Mouse (Mus musculus) liver, embryonic 11.5 days (tissue): ENCODE measurements around the gene Cd101. TPM values are rescaled to one million over a fixed set of nuclear protein-coding genes. Genes with fewer than 3 reads are reported as not detected.

Experiments
- ATAC-seq: fragments of 200-750 bp; cut with Nextera tagmentation; replicated peaks from 2 replicates; pipeline ENCODE4 v1.8.0; 2017; ENCODE audit warnings: moderate number of reproducible peaks, mild to moderate bottlenecking, moderate TSS enrichment, moderate library complexity; ENCODE audit not compliant: low FRiP score
- DNase-seq: peaks from one replicate; pipeline ENCODE4 v3.0.0-alpha.2; 2017; ENCODE audit warnings: low spot score
- H3K27ac ChIP-seq: fragments of 300-500 bp; sonication (generic); 2 replicates; pipeline ENCODE4 v1.5.1; 2014; ENCODE audit warnings: mild to moderate bottlenecking, low read depth, low read length, control low read depth
- H3K27me3 ChIP-seq: fragments of 300-500 bp; sonication (generic); replicated peaks from 2 replicates; pipeline ENCODE4 v1.6.1; 2014; ENCODE audit warnings: low read length, mixed read lengths; ENCODE audit not compliant: control insufficient read depth, insufficient read depth
- H3K36me3 ChIP-seq: fragments of 300-500 bp; sonication (generic); 2 replicates; pipeline ENCODE4 v1.6.1; 2014; ENCODE audit warnings: mild to moderate bottlenecking, low read length, moderate library complexity, mixed read lengths; ENCODE audit not compliant: control insufficient read depth, insufficient read depth
- H3K4me1 ChIP-seq: fragments of 300-500 bp; sonication (generic); replicated peaks from 2 replicates; pipeline ENCODE4 v1.6.1; 2014; ENCODE audit warnings: low read length, mixed read lengths; ENCODE audit not compliant: control insufficient read depth, insufficient read depth
- H3K4me2 ChIP-seq: fragments of 300-500 bp; sonication (generic); 2 replicates; pipeline ENCODE4 v1.6.1; 2014; ENCODE audit warnings: mild to moderate bottlenecking, control low read depth, moderate library complexity
- H3K4me3 ChIP-seq: fragments of 300-500 bp; sonication (generic); 2 replicates; pipeline ENCODE4 v1.5.1; 2014; ENCODE audit warnings: low read depth, low read length, control low read depth
- H3K9ac ChIP-seq: fragments of 300-500 bp; sonication (generic); 2 replicates; pipeline ENCODE4 v1.6.1; 2014; ENCODE audit warnings: low read depth, low read length, control low read depth
- H3K9me3 ChIP-seq: fragments of 300-500 bp; sonication (generic); 2 replicates; pipeline ENCODE4 v1.6.1; 2016; ENCODE audit warnings: low read length, inconsistent platforms, mixed read lengths; ENCODE audit not compliant: control insufficient read depth
- WGBS: fragments of 180-500 bp; shearing (Covaris S2); extraction: QIAGEN DNeasy Blood & Tissue Kit; methylation state at CpG from one replicate; pipeline ENCODE4 v1.1.7; 2014; 5-methylcytosine and 5-hydroxymethylcytosine counted together
- polyA plus RNA-seq: library from polyadenylated mRNA; unstranded; fragments of >200 nt; fragmentation: Nextera tagmentation; extraction: Ambion mirVana; gene quantifications from 2 replicates; pipeline ENCODE4 v1.2.1, GENCODE M21; 2014

Cd101 gene
- polyA plus RNA-seq, 1 experiment from 2014 or later: not detected

GRCm38 (mm10) chr3:101070796-101071235 lies 41.5 kb upstream of the Cd101 start:
- Histone ChIP-seq H3K9ac (no peak overlapping the region), H3K27ac (no peak overlapping the region)
- ATAC-seq: no peak

GRCm38 (mm10) chr3:101070230-101070795 lies 41.0 kb upstream of the Cd101 start:
- no peak overlapping the region for H3K4me3 ChIP-seq
- ATAC-seq (no peak), DNase-seq (no peak)
- H3K9me3 ChIP-seq: no peaks in the 10 kb centered on the region
- no peak overlapping the region for H3K9ac ChIP-seq
- no peaks in the 10 kb centered on the region for H3K27me3 ChIP-seq
- H3K36me3 ChIP-seq: no peaks in the 10 kb centered on the region
- no peaks in the 10 kb centered on the region for H3K4me1 ChIP-seq
- H3K27ac ChIP-seq: no peak overlapping the region
- 65% methylated on average over 10 of the region's 10 CpGs for WGBS
- no peak overlapping the region for H3K4me2 ChIP-seq

More at GRCm38 (mm10) chr3:101070796-101071235, 41.5 kb upstream of the Cd101 start:
- no peak for DNase-seq
- Histone ChIP-seq H3K9me3 (no peaks in the 10 kb centered on the region), H3K36me3 (no peaks in the 10 kb centered on the region), H3K4me1 (no peaks in the 10 kb centered on the region), H3K4me2 (no peak overlapping the region), H3K27me3 (no peaks in the 10 kb centered on the region), H3K4me3 (no peak overlapping the region)
- 65% methylated on average over 6 of the region's 6 CpGs for WGBS

GRCm38 (mm10) chr3:101068701-101069100 lies 39.3 kb upstream of the Cd101 start:
- Histone ChIP-seq H3K9me3 (no peaks in the 10 kb centered on the region), H3K27ac (no peak overlapping the region), H3K9ac (no peak overlapping the region), H3K27me3 (no peaks in the 10 kb centered on the region), H3K4me2 (no peak overlapping the region), H3K4me1 (no peaks in the 10 kb centered on the region), H3K36me3 (no peaks in the 10 kb centered on the region), H3K4me3 (no peak overlapping the region)
- DNase-seq (no peak), ATAC-seq (no peak)
- WGBS: 55% methylated on average over 5 of the region's 5 CpGs

GRCm38 (mm10) chr3:101066175-101066574 lies 36.8 kb upstream of the Cd101 start:
- no peak for DNase-seq
- Histone ChIP-seq H3K9ac (no peak overlapping the region), H3K27me3 (no peaks in the 10 kb centered on the region), H3K4me2 (no peak overlapping the region), H3K36me3 (no peaks in the 10 kb centered on the region), H3K4me1 (no peaks in the 10 kb centered on the region), H3K9me3 (no peaks in the 10 kb centered on the region), H3K27ac (no peak overlapping the region), H3K4me3 (no peak overlapping the region)
- 87% methylated on average over 6 of the region's 6 CpGs for WGBS
- no peak for ATAC-seq

- H3K27ac ChIP-seq: no peak overlapping the region
- no peak for DNase-seq
- 81% methylated on average over 7 of the region's 7 CpGs for WGBS
- H3K4me1 ChIP-seq: no peaks in the 10 kb centered on the region
- no peaks in the 10 kb centered on the region for H3K9me3 ChIP-seq
- no peak for ATAC-seq
- no peak overlapping the region for H3K4me2 ChIP-seq
- no peak overlapping the region for H3K4me3 ChIP-seq
- H3K27me3 ChIP-seq: no peaks in the 10 kb centered on the region
- no peaks in the 10 kb centered on the region for H3K36me3 ChIP-seq
- no peak overlapping the region for H3K9ac ChIP-seq
Observed at GRCm38 (mm10) chr3:101061865-101062585, 32.7 kb upstream of the Cd101 start.

GRCm38 (mm10) chr3:101059214-101059613 lies 29.9 kb upstream of the Cd101 start:
- WGBS: 53% methylated on average over 4 of the region's 4 CpGs

GRCm38 (mm10) chr3:101058203-101058602 lies 28.8 kb upstream of the Cd101 start:
- Histone ChIP-seq H3K27me3 (no peaks in the 10 kb centered on the region), H3K4me2 (no peak overlapping the region), H3K9me3 (no peaks in the 10 kb centered on the region), H3K4me1 (no peaks in the 10 kb centered on the region), H3K27ac (no peak overlapping the region), H3K36me3 (no peaks in the 10 kb centered on the region), H3K4me3 (no peak overlapping the region), H3K9ac (no peak overlapping the region)
- no peak for ATAC-seq
- WGBS: 70% methylated on average over 2 of the region's 2 CpGs
- no peak for DNase-seq

More at GRCm38 (mm10) chr3:101059214-101059613, 29.9 kb upstream of the Cd101 start:
- DNase-seq: no peak
- Histone ChIP-seq H3K27me3 (no peaks in the 10 kb centered on the region), H3K27ac (no peak overlapping the region), H3K36me3 (no peaks in the 10 kb centered on the region), H3K9ac (no peak overlapping the region), H3K4me3 (no peak overlapping the region), H3K4me1 (no peaks in the 10 kb centered on the region), H3K9me3 (no peaks in the 10 kb centered on the region), H3K4me2 (no peak overlapping the region)
- no peak for ATAC-seq

GRCm38 (mm10) chr3:101055216-101055615 lies 25.9 kb upstream of the Cd101 start:
- no peak overlapping the region for H3K9ac ChIP-seq
- DNase-seq: no peak
- no peak overlapping the region for H3K4me3 ChIP-seq
- no peaks in the 10 kb centered on the region for H3K9me3 ChIP-seq
- H3K4me2 ChIP-seq: no peak overlapping the region
- H3K4me1 ChIP-seq: no peaks in the 10 kb centered on the region
- no peaks in the 10 kb centered on the region for H3K36me3 ChIP-seq
- no peak overlapping the region for H3K27ac ChIP-seq
- no peaks in the 10 kb centered on the region for H3K27me3 ChIP-seq
- no peak for ATAC-seq
- 72% methylated on average over 8 of the region's 8 CpGs for WGBS

- Histone ChIP-seq H3K4me3 (no peak overlapping the region), H3K27ac (no peak overlapping the region), H3K4me1 (no peaks in the 10 kb centered on the region), H3K27me3 (no peaks in the 10 kb centered on the region), H3K9ac (no peak overlapping the region), H3K4me2 (no peak overlapping the region), H3K9me3 (no peaks in the 10 kb centered on the region), H3K36me3 (no peaks in the 10 kb centered on the region)
- WGBS: 66% methylated on average over 4 of the region's 4 CpGs
- ATAC-seq (no peak), DNase-seq (no peak)
Observed at GRCm38 (mm10) chr3:101051601-101052000, 22.2 kb upstream of the Cd101 start.
